Mouse (Mus musculus) kidney, postnatal 10 days (tissue): ENCODE measurements around the gene Banp.
A peak's percentile ranks its signal among the peaks of the same experiment; 100 is the strongest.

Experiments used
- DNase-seq: peaks from one replicate; pipeline ENCODE4 v3.0.0; 2021; ENCODE audit warnings: mixed read lengths

Gene Banp

DNA sequence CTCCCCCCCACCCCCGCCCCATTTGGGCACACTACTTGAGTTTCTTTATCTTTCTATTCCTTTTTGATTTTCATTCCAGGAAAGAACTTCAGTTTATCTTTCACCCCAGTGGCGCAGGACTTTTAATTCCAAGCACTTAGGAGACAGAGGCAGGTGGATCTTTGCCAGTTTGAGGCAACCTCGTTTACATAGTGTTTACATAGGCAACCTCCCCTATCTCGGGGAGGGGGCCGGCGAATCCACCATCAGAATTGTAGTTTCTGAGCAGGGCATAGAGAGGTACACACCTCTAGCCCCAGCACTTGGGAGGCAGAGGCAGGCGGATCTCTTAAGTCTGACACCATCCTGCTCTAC is 2.1 kb downstream of the Banp start:
- DNase-seq, result peak; percentile 28

DNA sequence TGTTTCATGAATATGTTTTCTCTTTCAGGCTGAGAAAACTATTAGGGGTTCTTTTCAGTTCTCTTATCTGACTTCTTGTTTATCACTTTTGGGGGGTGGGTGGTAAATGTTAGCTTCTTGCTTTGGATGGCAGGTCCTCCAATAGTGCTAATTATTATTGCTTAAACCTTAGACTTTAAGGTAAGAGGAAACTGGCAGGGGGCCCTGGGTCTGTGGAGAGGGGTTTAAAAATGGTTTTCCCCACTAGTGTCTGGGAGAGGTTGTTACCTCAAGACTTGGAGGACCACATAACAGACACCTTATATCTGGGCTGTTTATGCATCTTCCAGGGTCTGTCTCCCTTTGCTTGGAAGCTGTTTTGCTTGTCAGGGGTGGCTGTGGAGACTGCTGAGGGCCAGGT is 2.6 kb downstream of the Banp start:
- DNase-seq, result no peak

DNA sequence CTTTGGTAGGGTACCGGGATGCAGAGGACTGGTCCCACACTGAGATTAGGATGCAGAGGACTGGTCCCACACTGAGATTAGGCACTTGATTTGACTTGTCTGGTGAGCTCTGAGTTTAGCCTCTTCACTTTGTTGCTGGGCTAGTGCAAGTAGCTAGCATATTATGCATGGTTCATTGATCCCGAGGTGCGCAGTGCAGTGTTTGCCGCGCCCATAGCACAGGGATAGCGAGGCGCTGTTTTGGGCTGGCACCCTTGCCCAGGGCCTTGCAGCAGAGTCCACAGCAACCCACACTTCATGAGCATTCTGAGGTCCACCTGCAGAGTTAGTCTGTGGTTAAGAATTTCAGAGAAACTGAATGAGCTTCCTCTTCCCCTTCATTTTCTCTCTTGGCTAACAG is 3.2 kb downstream of the Banp start:
- peak; percentile 51 for DNase-seq

DNA sequence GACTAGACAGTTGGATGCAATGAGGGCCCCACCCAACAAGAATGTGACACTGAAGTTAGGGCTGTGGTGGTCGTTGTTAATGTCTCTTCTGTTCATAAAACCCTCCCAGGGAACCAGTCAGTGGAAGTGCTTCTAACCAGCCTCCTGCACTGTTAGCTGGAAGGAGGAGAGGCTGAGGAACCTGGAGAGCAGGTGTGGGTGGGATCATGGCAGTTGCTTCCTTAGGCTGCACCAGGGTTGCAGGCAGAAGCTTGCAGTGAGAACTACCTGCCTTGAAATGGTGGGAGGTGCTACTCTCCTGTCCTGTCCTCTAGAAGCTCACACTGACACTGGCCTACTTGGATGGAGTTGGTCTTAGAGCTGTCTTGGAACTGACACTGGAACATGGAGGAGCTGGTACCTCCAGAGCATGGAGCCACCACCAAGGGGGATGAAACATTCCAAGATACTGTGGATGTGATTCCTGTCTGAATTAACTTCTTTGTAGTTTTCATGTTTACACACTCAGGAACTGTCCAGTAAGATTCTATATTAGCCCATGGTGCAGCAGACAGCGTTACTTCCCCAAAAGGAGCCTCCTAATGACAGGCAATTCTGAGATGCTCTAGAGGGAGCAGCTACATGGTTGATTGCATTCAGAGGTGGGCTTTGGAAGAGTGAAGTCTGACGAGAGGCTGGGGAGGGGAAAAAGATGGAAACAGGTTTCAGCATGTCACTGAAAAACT is 4.4 kb downstream of the Banp start:
- DNase-seq, result no peak

DNA sequence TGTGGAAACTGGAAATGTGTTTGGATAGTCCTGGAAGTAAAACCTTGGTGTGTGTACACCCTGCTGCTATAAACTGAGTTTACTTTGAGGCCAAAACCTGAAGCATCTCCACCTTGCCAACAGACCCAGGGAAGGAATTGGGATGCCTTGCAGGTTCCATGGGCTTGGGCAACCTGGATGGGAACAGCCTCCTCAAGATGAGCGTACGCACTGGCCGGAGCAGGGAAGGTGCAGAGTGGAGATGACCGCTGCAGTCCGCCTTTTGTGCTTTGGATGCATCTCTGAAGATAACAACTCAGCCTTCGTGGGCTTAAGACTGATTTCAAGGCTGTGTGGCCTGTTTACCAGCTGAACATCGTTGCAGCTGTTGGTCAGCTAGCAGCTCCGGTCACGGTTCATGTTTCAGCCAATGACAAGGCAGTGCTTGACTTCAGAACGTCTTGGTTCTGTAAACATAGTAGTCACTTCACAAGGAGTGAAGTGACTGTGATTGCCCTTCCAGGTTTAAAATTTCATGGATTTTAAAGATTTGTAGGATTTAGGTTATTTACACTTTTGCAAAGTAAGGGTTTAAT is 5.5 kb downstream of the Banp start:
- no peak for DNase-seq

DNA sequence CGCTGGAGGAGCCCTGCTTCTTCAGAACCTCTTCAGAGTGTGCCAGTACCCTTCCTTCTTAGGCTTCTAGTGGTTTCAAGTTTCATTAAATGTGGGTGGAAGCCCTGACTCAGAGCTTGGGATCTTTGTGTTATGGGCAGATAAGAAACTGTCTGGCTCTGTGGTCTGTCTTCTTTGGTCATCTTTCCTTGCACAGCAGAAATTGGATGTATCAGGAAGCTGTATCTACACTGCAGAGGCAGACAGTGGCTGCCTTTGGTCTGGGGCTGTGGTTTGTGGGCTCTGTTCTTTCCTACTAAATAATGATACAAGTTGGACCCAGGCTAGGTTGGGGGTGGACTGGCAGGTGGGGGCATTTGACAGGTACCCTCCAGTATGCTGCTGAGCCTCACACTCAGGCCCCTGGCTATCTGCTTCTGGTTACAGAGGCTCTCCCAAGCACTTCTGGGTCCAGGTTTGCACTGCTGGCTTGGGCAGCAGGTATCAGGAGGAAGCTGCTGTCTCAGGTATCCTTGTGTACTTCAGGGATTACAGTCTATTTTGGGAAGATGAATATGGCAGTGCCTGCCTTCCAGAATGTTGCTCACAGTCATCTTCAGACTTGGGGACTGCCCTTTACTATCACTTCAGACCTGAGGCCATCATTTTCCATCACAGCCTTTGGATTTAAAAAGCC is 6.4 kb downstream of the Banp start:
- no peak for DNase-seq

DNA sequence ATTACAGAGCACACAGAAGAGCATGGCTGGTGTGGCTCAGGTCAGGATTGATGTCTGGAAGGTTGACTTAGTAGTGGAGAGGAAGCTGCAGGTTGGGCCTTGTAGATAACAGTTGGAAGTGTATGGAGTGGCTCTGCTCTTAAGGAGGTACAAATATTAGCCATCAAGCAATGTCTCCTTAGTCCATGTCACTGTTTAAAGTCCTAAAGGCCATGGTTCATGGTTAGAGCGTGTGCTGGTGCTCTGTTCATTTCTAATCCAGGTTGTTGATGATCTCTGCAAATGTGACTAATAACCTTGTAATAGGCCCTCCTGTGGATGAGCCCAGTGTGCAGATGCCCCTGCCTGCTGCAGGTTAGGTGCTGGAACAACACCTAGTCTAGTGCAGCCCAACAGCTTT is 8.8 kb downstream of the Banp start:
- DNase-seq, result no peak

DNA sequence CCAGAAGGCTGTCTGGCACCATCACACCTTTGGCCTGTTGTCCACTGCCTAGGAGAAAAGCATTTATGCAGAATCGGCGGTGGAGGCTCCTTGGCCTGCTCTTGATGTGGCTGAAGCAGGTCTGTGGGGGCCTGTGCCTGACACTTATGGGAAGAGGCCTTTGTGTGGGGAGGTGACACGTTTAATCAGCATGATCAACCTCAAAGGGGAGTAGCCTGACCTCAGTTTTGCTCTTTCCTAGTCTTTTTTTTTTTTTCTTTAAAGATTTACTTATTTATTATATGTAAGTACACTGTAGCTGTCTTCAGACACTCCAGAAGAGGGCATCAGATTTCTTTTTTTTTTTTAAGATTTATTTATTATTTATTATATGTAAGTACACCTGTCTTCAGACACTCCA is 13.3 kb downstream of the Banp start:
- DNase-seq, result no peak

DNA sequence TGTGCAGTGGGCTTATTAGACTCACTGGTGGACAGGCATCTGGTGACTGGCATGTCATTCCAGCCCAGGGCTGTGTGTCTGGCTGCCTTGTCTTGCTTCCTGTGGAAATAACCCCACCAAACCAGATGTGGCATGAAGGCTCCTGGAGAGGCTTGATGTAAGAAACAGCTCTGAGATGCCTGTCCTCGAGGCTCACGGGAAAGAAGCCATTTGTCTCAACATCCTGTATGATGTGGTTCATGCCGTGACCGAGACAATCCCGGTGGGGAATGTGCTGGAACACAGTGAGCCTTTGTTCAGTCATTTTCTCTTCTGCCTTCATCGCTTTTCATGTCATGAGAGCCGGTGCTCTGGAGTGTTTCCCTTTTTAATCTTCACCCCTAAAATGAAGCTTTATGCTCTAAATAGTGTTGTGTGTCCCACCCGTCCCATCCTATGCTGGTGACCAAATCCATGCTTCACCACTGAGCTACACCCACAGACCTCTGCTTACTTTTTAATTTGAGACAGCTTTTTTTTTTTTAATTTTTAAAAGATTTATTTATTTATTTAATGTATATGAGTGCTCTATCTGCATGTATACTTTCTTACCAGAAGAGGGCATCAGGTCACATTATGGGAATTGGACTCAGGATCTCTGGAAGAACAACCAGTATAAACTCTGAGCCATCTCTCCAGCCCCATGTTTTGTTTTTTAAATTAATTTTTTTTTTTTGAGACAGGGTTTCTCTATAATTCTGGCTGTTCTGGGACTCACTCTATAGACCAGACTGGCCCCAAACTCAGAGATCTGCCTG is 15.4 kb downstream of the Banp start:
- peak; percentile 26 for DNase-seq

DNA sequence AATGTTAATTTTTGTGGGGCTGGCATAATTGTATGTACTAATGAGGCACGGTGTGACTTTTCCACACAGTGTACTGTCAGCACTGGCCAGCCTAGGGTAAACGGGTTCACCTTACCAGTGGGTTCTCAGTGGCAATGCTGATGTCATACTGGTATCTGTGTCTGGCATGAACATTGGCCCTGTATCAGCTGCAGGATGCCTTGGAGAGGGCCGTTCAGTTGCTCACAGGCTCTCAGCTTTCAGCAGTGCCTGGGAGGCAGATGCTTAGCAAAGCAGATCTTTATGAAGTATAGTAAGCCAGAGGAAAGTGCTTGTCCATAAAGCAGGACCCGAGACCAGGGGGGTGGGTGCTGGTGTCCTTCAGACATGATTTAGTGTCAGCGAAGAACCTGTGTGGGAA is 16.6 kb downstream of the Banp start:
- DNase-seq, result no peak

DNA sequence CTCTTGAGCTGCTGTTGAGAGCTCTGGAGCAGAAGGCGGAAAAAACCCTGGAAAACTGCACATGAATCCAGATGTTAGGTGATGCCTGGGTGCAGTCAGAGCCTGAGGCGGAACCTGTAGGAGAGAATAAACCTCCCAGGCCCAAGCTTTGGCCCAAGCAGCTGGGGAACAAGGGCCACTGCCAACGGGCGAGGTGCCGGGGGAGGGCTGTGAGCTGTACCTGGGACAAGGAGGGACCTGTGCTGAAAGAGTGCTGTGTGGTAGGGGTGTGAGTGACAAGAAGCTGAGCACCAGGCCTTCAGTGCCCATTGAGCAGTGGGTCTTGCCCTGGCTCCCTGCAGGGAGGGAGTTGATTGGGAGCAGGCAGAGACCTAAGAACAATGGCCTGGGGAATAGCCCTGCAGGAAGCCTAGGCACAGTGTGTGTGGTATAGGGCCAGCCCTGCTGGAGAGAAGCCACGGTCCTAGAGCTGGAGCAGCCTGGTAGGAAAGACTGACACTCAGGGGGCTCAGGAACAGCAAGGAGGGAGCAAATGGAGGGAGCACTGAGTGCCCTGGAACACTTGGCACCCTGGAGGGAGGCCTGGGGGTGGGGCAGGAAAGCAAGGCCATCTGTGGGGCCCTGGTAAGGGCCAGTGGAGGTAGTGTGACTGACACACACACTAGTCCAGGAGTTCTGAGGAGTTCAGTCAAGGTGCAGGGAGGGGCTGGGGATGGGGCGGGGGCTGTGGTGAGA is 17.3 kb downstream of the Banp start:
- no peak for DNase-seq

DNA sequence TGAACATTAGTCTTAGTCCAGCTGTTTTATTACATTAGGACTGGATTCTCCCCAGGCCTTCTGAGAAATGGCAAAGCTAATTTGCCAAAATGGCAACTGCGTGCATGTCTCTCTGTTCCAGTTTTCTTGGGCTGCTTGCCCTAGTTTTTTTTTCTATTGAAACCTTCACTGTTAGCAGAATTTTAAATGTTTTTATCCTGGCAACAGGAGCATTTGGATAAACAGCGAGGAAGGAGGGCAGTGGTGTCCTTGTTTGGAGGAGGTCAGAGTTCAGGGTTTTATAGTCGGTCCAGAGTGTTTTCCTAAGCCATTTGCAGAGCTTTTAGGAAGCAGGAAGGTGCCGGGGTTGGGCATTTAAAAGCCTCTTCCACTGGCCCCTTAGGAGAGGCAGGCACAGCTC is 18.4 kb downstream of the Banp start:
- no peak for DNase-seq

DNA sequence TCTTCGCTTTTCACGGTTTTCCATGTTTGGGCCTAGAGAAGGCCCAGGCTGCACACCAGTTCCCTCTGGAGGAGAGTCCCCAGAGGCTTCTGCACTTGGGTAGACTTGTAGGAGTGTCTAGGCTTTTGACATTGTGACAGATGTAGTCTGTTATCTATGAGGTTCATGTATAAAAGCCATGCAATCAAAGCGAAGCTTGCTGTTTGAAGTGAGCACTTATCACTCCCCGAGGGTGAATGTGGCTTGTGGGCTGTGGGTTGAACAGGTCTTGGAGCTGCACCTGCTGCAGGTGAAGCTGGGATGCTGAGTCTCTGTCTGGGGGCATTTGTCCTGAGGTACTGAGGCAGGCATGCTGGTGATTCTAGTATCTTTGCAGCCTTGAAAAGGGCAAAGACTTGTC is 19.0 kb downstream of the Banp start:
- no peak for DNase-seq

DNA sequence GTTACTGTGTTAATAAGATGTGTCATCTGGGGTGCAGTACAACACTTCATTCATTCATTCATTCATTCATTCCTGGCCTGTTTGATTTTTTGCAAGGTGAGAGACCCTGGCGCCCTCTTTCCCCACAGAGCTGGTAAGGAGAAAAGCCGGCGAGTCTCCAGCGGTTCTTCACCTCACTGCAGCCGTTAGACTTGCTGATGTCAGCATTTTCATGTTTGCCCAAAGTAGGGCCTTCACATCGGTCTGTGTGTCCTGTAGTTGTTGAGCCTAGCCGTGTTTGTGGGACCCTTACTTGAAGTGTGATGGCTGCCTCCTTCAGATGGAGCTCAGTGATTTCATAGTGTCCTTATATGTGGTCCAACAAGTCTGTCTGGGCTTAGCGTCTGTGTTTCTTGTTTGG is 20.7 kb downstream of the Banp start:
- no peak for DNase-seq

DNA sequence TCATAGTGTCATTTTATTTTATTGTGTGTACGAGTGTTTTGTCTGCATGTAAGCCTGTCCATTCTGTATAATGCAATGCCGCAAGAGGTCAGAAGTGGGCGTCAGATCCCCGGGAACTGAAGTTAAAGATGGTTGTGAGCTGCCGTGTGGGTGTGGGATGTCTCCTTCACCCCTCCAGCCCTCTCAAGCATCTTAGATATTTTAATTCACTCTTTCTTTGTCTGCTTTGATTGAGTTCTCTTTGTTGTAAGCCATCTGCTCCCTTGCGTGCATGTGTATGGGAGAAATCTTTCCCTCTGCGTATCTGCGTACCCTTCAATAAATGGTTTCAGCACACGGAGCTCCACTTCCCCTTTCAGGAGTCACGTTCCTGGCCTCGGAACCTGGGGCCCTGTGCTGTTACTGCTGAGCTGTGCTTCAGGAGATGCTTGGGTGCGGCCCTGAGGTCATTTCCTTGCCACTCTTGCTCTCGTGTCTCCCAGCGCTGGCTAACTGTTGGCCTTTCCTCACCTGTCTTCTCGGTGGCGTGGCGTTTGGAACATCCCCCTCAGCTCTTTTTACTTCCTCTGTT is 22.0 kb downstream of the Banp start:
- DNase-seq, result no peak

DNA sequence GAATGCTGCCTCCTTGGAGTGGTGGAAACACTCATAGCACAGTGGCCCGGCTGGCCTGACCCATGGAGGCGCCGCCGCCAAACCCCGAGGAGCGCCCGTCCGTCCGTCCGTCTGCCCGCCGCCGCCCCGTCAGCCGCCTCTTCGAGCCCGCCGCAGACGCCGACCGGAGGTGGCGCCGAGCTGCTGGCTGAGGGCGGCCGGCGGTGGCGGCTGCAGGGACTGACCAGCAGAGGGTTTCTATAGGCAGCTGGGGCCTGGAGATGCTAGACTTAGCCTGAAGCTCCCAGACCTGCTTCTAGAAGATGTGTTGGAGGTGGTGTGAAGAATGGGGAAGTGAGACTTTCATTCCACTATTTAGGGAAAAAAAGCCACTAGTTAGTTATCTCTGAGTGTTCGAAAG is 24.4 kb downstream of the Banp start:
- DNase-seq, result no peak

DNA sequence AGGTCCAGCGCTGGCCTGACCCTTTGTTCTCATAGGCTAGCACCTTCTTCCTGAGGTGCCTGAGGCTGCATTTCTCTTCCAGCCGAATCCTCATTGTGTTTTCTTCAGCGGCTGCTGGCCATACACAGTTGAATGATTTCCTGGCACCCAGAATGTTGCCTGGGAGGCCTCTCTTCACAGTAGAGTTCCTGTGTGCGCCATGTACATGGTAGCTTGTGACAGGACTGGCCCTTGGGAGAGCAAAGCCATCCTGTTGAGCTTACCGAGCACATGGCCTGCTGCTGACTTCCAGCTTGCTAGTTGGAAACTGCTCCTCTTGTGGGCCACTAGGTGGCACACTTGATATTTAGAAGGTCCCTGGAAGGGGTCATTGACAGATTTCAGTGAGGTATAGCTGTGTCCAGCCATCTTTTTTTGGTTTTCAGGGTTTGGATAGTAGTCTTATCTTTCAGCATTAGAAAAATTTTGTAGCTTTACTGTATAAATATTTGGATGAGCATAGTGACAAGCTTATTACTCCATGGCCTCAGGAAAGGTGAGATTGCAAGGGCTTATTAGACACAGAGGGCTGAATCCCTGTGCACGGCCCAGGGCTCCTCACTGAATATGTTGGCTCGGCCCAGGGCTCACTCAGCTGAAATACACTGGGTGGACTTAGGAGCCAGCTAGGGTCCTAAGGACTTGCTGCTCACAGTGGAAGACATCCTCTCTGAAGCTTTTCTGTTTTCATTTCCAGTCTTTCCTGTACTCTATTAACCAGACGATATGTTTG is 28.5 kb downstream of the Banp start:
- DNase-seq, result peak; percentile 60

DNA sequence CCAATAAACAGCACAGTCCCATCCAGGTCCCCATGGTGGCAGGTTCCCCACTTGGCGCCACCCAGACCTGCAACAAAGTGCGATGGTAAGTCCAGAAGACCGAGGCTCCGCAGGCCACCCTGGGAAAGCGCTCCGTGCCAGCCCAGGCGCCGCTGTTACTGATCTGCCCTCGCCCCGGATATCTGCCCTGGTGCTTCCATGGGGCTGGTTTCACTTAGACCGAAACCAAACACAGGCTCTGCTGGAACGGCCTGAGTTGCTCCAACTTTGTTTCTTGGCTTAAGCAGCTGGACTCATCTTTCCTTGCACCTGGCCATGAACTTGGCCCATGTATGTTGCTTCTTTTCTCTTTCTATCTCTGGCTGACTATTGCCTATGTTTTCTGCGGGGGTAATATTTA is 29.1 kb downstream of the Banp start:
- DNase-seq, result no peak

DNA sequence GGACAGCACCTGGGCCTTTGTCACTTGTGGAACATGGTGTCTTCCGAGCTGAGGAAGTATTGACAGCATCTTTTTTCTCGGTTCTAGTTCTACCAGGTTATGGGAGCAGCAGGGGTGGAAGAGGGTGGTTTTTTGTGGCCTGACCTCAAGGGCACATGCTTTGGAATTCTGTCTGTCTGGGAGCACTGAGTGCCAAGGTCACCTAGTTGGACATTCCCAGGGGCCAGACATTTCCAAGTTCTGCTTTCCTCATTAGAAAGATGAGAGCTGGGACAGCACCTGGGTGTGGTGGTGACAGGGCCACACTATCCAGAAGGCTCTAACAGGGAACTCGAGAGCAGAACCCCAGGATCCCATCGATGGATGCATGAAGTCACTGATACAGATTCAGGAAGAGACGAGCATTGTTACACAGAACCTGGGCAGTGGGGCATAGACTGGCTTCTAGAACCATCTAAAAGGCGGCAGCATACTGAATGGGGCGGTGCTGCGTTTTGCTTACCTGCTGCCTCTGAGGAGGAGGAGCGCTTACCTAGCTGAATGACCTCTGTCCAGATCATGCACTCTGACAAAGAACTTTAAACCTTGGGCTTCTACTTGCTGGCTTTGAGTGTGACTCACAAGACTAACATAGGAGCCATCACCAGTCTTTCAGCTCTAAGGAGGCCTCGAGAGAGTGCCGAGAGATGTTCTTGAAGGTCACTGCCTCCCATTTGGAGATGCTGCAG is 31.4 kb downstream of the Banp start:
- no peak for DNase-seq

DNA sequence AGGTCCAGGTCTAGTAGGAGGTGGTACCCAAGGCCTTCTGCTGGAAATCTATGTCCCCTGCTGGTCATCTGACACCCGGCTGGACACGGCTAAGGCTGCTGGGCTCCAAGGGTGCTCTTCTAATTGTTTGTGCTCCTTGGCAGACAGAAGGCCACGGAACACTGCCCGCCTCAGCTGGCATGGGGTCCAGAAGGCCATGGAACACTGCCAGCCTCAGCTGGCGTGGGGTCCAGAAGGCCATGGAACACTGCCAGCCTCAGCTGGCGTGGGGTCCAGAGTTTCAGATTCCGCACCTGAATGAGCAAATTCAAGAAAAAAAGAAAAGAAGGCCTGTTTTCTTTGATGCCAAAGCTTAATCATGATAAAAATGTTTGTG is 32.0 kb downstream of the Banp start:
- peak; percentile 80 for DNase-seq

DNA sequence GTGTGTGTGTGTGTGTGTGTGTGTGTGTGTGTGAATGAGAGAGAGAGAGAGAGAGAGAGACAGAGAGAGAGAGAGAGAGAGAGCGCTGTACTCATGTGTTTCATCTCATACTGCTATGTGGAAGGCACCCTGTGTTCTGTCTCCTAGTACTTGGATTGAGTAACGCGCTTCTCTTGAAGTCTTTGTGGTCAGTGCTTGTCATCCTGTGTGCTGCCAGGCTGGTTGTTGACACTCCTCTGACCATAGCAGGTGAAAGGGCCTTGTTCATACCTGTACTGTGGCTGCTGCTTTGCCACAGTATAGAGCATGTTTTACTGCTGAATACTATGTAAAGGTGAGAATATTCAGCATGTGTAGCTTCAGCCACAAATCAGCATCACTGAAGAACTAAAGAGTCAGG is 36.1 kb downstream of the Banp start:
- DNase-seq, result no peak
